32 mouse cellular contexts compared by ENCODE assay signal in the genomic region with DNA sequence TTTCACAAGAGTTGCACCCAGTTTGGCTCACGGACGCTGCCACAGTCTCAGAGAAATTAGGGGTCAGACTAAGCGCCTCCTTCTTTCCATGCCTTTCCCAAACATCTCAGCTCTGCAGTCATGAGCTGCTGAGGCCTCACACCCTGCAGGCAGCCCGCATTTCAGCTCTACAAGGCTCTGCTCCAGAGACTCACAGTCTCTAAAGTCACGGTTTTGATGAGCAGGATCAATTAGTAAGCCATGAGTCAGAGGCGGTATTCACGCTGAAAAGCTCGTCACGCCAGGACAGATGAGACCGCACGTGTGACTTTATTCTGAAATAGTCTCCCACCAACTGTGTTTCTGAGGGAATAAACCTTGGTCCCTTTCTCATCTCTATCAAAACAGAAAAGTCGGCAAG.
DNase-seq lines count a peak whose midpoint lies in the region; ATAC-seq and TF ChIP-seq lines count a peak whose summit lies in the region.
"Had no signal": no experiment of that assay in that cellular context is flagged by ENCODE, and none has a peak within 500 bp of the region (broad histone marks: within the 10 kb centered on the region; RNA-seq: fewer than 3 reads in every experiment).

No protein-coding gene starts in this region.

- no peak overlapping the region for H3K9ac ChIP-seq in forebrain, embryonic 13.5 days
- no peak overlapping the region for H3K9ac ChIP-seq in forebrain, embryonic 11.5 days (ENCODE audit: low read length)
- no peak overlapping the region for H3K9ac ChIP-seq in midbrain, postnatal 0 days (replicated peaks; ENCODE audit: low read length, poor library complexity, severe bottlenecking)
- H3K9ac ChIP-seq in midbrain, embryonic 13.5 days (replicated peaks), result no peak overlapping the region
- H3K9ac ChIP-seq in embryonic facial prominence, embryonic 13.5 days, result no peak overlapping the region
- no peak overlapping the region for H3K9ac ChIP-seq in stomach, embryonic 16.5 days (ENCODE audit: low read length)
- no peak overlapping the region for H3K9ac ChIP-seq in liver, embryonic 12.5 days
- H3K9ac ChIP-seq: heart, embryonic 13.5 days; hindbrain, embryonic 15.5 days; intestine, embryonic 15.5 days; liver, embryonic 14.5 days; neural tube, embryonic 12.5 days had no signal

- DNase-seq in forebrain, embryonic 11.5 days (ENCODE audit: low spot score), result no peak
- DNase-seq in midbrain, postnatal 0 days (ENCODE audit: low spot score), result peak; percentile 22
- DNase-seq in heart, postnatal 10 days, result no peak
- DNase-seq: adrenal gland, postnatal 10 days; cerebellum, adult 2 months; cerebellum, postnatal 14 days; gastrocnemius, adult 2 months; heart, postnatal 14 days; kidney, adult 2 months; kidney, postnatal 4 days; layer of hippocampus, postnatal 36 days; left cerebral cortex, postnatal 4 days; lung, adult 2 months; lung, postnatal 14 days; thymus, postnatal 25 days had no signal

- WGBS in forebrain, embryonic 13.5 days, result 55% methylated on average over 12 of the region's 12 CpGs
- WGBS in forebrain, embryonic 11.5 days, result 72% methylated on average over 12 of the region's 12 CpGs
- 49% methylated on average over 12 of the region's 12 CpGs for WGBS in midbrain, postnatal 0 days
- WGBS in midbrain, embryonic 13.5 days, result 61% methylated on average over 12 of the region's 12 CpGs
- 33% methylated on average over 12 of the region's 12 CpGs for WGBS in embryonic facial prominence, embryonic 13.5 days
- WGBS in stomach, embryonic 16.5 days, result 42% methylated on average over 12 of the region's 12 CpGs
- WGBS in liver, embryonic 12.5 days (ENCODE audit: insufficient replicate concordance), result 77% methylated on average over 12 of the region's 12 CpGs

- no peak overlapping the region for H3K4me3 ChIP-seq in forebrain, embryonic 13.5 days
- no peak overlapping the region for H3K4me3 ChIP-seq in forebrain, embryonic 11.5 days (ENCODE audit: low read depth, low read length)
- H3K4me3 ChIP-seq in midbrain, postnatal 0 days (ENCODE audit: low read depth, low read length), result no peak overlapping the region
- no peak overlapping the region for H3K4me3 ChIP-seq in midbrain, embryonic 13.5 days (replicated peaks)
- H3K4me3 ChIP-seq in embryonic facial prominence, embryonic 13.5 days, result no peak overlapping the region
- no peak overlapping the region for H3K4me3 ChIP-seq in stomach, embryonic 16.5 days (replicated peaks; ENCODE audit: low read length)
- H3K4me3 ChIP-seq in liver, embryonic 12.5 days, result no peak overlapping the region
- H3K4me3 ChIP-seq: gastrocnemius, adult 2 months; heart, embryonic 13.5 days; hindbrain, embryonic 10.5 days; hindbrain, embryonic 15.5 days; intestine, embryonic 15.5 days; midbrain, embryonic 10.5 days; myocyte; neural tube, embryonic 12.5 days had no signal

- H3K4me2 ChIP-seq in forebrain, embryonic 13.5 days, result no peak overlapping the region
- H3K4me2 ChIP-seq in forebrain, embryonic 11.5 days (ENCODE audit: low read depth, low read length, severe bottlenecking), result no peak overlapping the region
- H3K4me2 ChIP-seq in midbrain, postnatal 0 days (ENCODE audit: low read depth, low read length, poor library complexity, severe bottlenecking), result no peak overlapping the region
- H3K4me2 ChIP-seq in midbrain, embryonic 13.5 days (replicated peaks), result no peak overlapping the region
- H3K4me2 ChIP-seq in embryonic facial prominence, embryonic 13.5 days, result no peak overlapping the region
- H3K4me2 ChIP-seq in stomach, embryonic 16.5 days (ENCODE audit: low read depth, low read length), result no peak overlapping the region
- no peak overlapping the region for H3K4me2 ChIP-seq in liver, embryonic 12.5 days
- H3K4me2 ChIP-seq: heart, embryonic 13.5 days; hindbrain, embryonic 15.5 days; intestine, embryonic 15.5 days; neural tube, embryonic 12.5 days had no signal

- no peaks in the 10 kb centered on the region for H3K36me3 ChIP-seq in forebrain, embryonic 13.5 days (ENCODE audit: poor library complexity, severe bottlenecking)
- no peaks in the 10 kb centered on the region for H3K36me3 ChIP-seq in forebrain, embryonic 11.5 days (ENCODE audit: control insufficient read depth, insufficient read depth, low read length)
- H3K36me3 ChIP-seq in midbrain, postnatal 0 days (ENCODE audit: insufficient read depth, low read length), result no peaks in the 10 kb centered on the region
- no peaks in the 10 kb centered on the region for H3K36me3 ChIP-seq in midbrain, embryonic 13.5 days
- no peaks in the 10 kb centered on the region for H3K36me3 ChIP-seq in embryonic facial prominence, embryonic 13.5 days
- H3K36me3 ChIP-seq in stomach, embryonic 16.5 days (ENCODE audit: control insufficient read depth, insufficient read depth, low read length), result no peaks in the 10 kb centered on the region
- no peaks in the 10 kb centered on the region for H3K36me3 ChIP-seq in liver, embryonic 12.5 days
- H3K36me3 ChIP-seq: heart, embryonic 13.5 days; hindbrain, embryonic 10.5 days; hindbrain, embryonic 15.5 days; intestine, embryonic 15.5 days; midbrain, embryonic 10.5 days; neural tube, embryonic 12.5 days had no signal

- intact Hi-C loops in heart, postnatal 10 days (cut with DNase I), result no loop called here

- no peak overlapping the region for H3K27ac ChIP-seq in forebrain, embryonic 13.5 days
- no peak overlapping the region for H3K27ac ChIP-seq in forebrain, embryonic 11.5 days (ENCODE audit: low read depth, low read length)
- H3K27ac ChIP-seq in midbrain, postnatal 0 days (ENCODE audit: low read depth, low read length), result no peak overlapping the region
- H3K27ac ChIP-seq in midbrain, embryonic 13.5 days, result no peak overlapping the region
- H3K27ac ChIP-seq in embryonic facial prominence, embryonic 13.5 days, result peak overlapping the region; percentile 39; the same call in 1 of the 2 replicates
- H3K27ac ChIP-seq in stomach, embryonic 16.5 days (ENCODE audit: low read length), result 0 out of 2 replicates have a peak overlapping the region, but pooled peaks have one; percentile 5
- H3K27ac ChIP-seq in liver, embryonic 12.5 days, result no peak overlapping the region
- H3K27ac ChIP-seq: gastrocnemius, adult 2 months; heart, embryonic 13.5 days; hindbrain, embryonic 10.5 days; hindbrain, embryonic 15.5 days; intestine, embryonic 15.5 days; kidney, postnatal 0 days; liver, embryonic 14.5 days; midbrain, embryonic 10.5 days; neural tube, embryonic 12.5 days had no signal

- no peaks in the 10 kb centered on the region for H3K27me3 ChIP-seq in forebrain, embryonic 13.5 days
- no peaks in the 10 kb centered on the region for H3K27me3 ChIP-seq in forebrain, embryonic 11.5 days (ENCODE audit: control insufficient read depth, insufficient read depth, low read length)
- H3K27me3 ChIP-seq in midbrain, postnatal 0 days (ENCODE audit: insufficient read depth, low read length), result no peaks in the 10 kb centered on the region
- no peaks in the 10 kb centered on the region for H3K27me3 ChIP-seq in midbrain, embryonic 13.5 days
- no peaks in the 10 kb centered on the region for H3K27me3 ChIP-seq in embryonic facial prominence, embryonic 13.5 days
- no peaks in the 10 kb centered on the region for H3K27me3 ChIP-seq in stomach, embryonic 16.5 days (ENCODE audit: control insufficient read depth, insufficient read depth, low read length)
- H3K27me3 ChIP-seq in liver, embryonic 12.5 days (replicated peaks), result no peaks in the 10 kb centered on the region
- H3K27me3 ChIP-seq: hindbrain, embryonic 15.5 days; intestine, embryonic 15.5 days; neural tube, embryonic 12.5 days; Patski had no signal

- peaks cover 12% of the 10 kb centered on the region for H3K4me1 ChIP-seq in forebrain, embryonic 13.5 days
- no peaks in the 10 kb centered on the region for H3K4me1 ChIP-seq in forebrain, embryonic 11.5 days (replicated peaks; ENCODE audit: control insufficient read depth, insufficient read depth, low read length)
- no peaks in the 10 kb centered on the region for H3K4me1 ChIP-seq in midbrain, postnatal 0 days (ENCODE audit: insufficient read depth, low read length)
- 0 out of 2 replicates have a peak, but pooled peaks cover 3% of the 10 kb centered on the region for H3K4me1 ChIP-seq in midbrain, embryonic 13.5 days (replicated peaks)
- peaks cover 53% of the 10 kb centered on the region for H3K4me1 ChIP-seq in embryonic facial prominence, embryonic 13.5 days
- H3K4me1 ChIP-seq in stomach, embryonic 16.5 days (ENCODE audit: control insufficient read depth, insufficient read depth, low read length), result 0 out of 2 replicates have a peak, but pooled peaks cover 3% of the 10 kb centered on the region
- H3K4me1 ChIP-seq in liver, embryonic 12.5 days, result peaks cover 30% of the 10 kb centered on the region
- H3K4me1 ChIP-seq: intestine, embryonic 15.5 days; neural tube, embryonic 12.5 days had no signal

- ATAC-seq in forebrain, embryonic 13.5 days, result 0 out of 2 replicates have a peak, but pooled peaks have one; percentile 21
- no peak for ATAC-seq in forebrain, embryonic 11.5 days (replicated peaks; ENCODE audit: low FRiP score)
- ATAC-seq in midbrain, postnatal 0 days (ENCODE audit: low FRiP score), result no peak
- ATAC-seq in midbrain, embryonic 13.5 days, result no peak
- no peak for ATAC-seq in embryonic facial prominence, embryonic 13.5 days (ENCODE audit: insufficient number of reproducible peaks, insufficient read depth, low FRiP score, low TSS enrichment, low read depth)
- no peak for ATAC-seq in stomach, embryonic 16.5 days (ENCODE audit: insufficient read depth, low FRiP score)
- ATAC-seq in liver, embryonic 12.5 days, result no peak
- ATAC-seq: intestine, embryonic 15.5 days; midbrain, embryonic 16.5 days; Patski had no signal

- no peak for TF ChIP-seq CTCF in midbrain, postnatal 0 days (IDR thresholded peaks at IDR 0.05)

- no peaks in the 10 kb centered on the region for H3K9me3 ChIP-seq in forebrain, embryonic 13.5 days (replicated peaks)
- H3K9me3 ChIP-seq in forebrain, embryonic 11.5 days (ENCODE audit: control insufficient read depth, low read length), result no peaks in the 10 kb centered on the region
- H3K9me3 ChIP-seq in midbrain, postnatal 0 days (ENCODE audit: low read length), result no peaks in the 10 kb centered on the region
- no peaks in the 10 kb centered on the region for H3K9me3 ChIP-seq in midbrain, embryonic 13.5 days
- H3K9me3 ChIP-seq in embryonic facial prominence, embryonic 13.5 days, result no peaks in the 10 kb centered on the region
- H3K9me3 ChIP-seq in stomach, embryonic 16.5 days (replicated peaks; ENCODE audit: control insufficient read depth, low read length), result no peaks in the 10 kb centered on the region
- H3K9me3 ChIP-seq in liver, embryonic 12.5 days (replicated peaks), result no peaks in the 10 kb centered on the region
- H3K9me3 ChIP-seq: G1E; heart, embryonic 13.5 days; hindbrain, embryonic 10.5 days; hindbrain, embryonic 15.5 days; intestine, embryonic 15.5 days; midbrain, embryonic 10.5 days; neural tube, embryonic 12.5 days had no signal

Comparison
In these comparisons a context has a peak if more than half of its experiments do, and no peak if none do; other contexts are left out.
1. H3K27ac ChIP-seq: peak in embryonic facial prominence, embryonic 13.5 days (single experiment) and stomach, embryonic 16.5 days (single experiment); none in forebrain, embryonic 13.5 days (single experiment), forebrain, embryonic 11.5 days (single experiment), midbrain, postnatal 0 days (single experiment), midbrain, embryonic 13.5 days (single experiment) and liver, embryonic 12.5 days (single experiment).